Mouse (Mus musculus) layer of hippocampus, adult 9-10 months (tissue): ENCODE results near the gene Lpin3.
A peak's percentile ranks its signal among the peaks of the same experiment; 100 is the strongest.

Experiments
- DNase-seq: peaks from one replicate; pipeline ENCODE4 v3.0.0; 2022; ENCODE audit warnings: low spot score

Lpin3 gene

GRCm38 (mm10) chr2:160887284-160887683 is 6.8 kb downstream of the Lpin3 start:
- DNase-seq = peak; percentile 87

GRCm38 (mm10) chr2:160887859-160888258 is 7.4 kb downstream of the Lpin3 start:
- no peak for DNase-seq

GRCm38 (mm10) chr2:160891045-160891444 is 10.6 kb downstream of the Lpin3 start:
- DNase-seq = no peak

- DNase-seq = no peak
These were observed 11.2 kb downstream of the Lpin3 start for GRCm38 (mm10) chr2:160891697-160892096.

GRCm38 (mm10) chr2:160901656-160902412 is 21.4 kb downstream of the Lpin3 start:
- no peak for DNase-seq

GRCm38 (mm10) chr2:160905301-160905700 is 24.8 kb downstream of the Lpin3 start:
- no peak for DNase-seq

GRCm38 (mm10) chr2:160906101-160906500 is 25.6 kb downstream of the Lpin3 start:
- DNase-seq = no peak

- no peak for DNase-seq
These were observed 28.1 kb downstream of the Lpin3 start for GRCm38 (mm10) chr2:160908607-160909006.

GRCm38 (mm10) chr2:160910633-160911032 is 30.2 kb downstream of the Lpin3 start:
- no peak for DNase-seq

- no peak for DNase-seq
These were observed 31.2 kb downstream of the Lpin3 start for GRCm38 (mm10) chr2:160911558-160912201.

- no peak for DNase-seq
These were observed 31.8 kb downstream of the Lpin3 start, which contains the start of gene Emilin3 for GRCm38 (mm10) chr2:160912231-160912671. Gene Emilin3, minus strand, starts transcription at chr2:160912328.

- no peak for DNase-seq
These were observed 34.2 kb downstream of the Lpin3 start for GRCm38 (mm10) chr2:160914656-160915055.

- no peak for DNase-seq
These were observed 35.5 kb downstream of the Lpin3 start for GRCm38 (mm10) chr2:160915821-160916610.

- DNase-seq = no peak
These were observed 36.2 kb downstream of the Lpin3 start for GRCm38 (mm10) chr2:160916714-160917113.

- no peak for DNase-seq
These were observed 36.8 kb downstream of the Lpin3 start for GRCm38 (mm10) chr2:160917313-160917712.

- DNase-seq = no peak
These were observed 37.9 kb downstream of the Lpin3 start for GRCm38 (mm10) chr2:160918154-160918929.

GRCm38 (mm10) chr2:160918930-160919215 is 38.4 kb downstream of the Lpin3 start:
- DNase-seq = no peak

GRCm38 (mm10) chr2:160921285-160921684 is 40.8 kb downstream of the Lpin3 start:
- DNase-seq = no peak

GRCm38 (mm10) chr2:160925203-160925602 is 44.7 kb downstream of the Lpin3 start:
- no peak for DNase-seq

GRCm38 (mm10) chr2:160931378-160931777 is 50.9 kb downstream of the Lpin3 start:
- DNase-seq = no peak

- no peak for DNase-seq
These were observed 51.9 kb downstream of the Lpin3 start for GRCm38 (mm10) chr2:160932325-160932724.

- no peak for DNase-seq
These were observed 52.5 kb downstream of the Lpin3 start for GRCm38 (mm10) chr2:160932981-160933380.
